Mouse (Mus musculus) E14TG2a.4 (cell line): ENCODE results near the gene Sergef.

Source experiments
- CTCF ChIP-seq: conservative IDR thresholded peaks from 2 replicates; pipeline ENCODE4 v1.5.1; 2014; ENCODE audit warnings: low read length
- NANOG ChIP-seq: IDR thresholded peaks from 2 replicates; pipeline ENCODE4 v1.6.1; 2014; ENCODE audit warnings: borderline replicate concordance, low read length, mixed read lengths
- POU5F1 ChIP-seq: IDR thresholded peaks from 2 replicates; pipeline ENCODE4 v1.6.1; 2014; ENCODE audit warnings: low read length, borderline replicate concordance

GRCm38 (mm10) chr7:46423951-46424350 lies 215.7 kb downstream of the Sergef start:
- TF ChIP-seq CTCF (no peak), NANOG (no peak), POU5F1 (no peak)
